Mouse (Mus musculus) CH12.LX (cell line): ENCODE measurements around the gene Babam1.

Experiments
- CTCF ChIP-seq, 2 experiments: IDR thresholded peaks in 1 of 2; conservative IDR thresholded peaks in 1 of 2; 2 replicates each; pipeline ENCODE4 v1.5.1; 2011 to 2012; ENCODE audit warnings: low read depth in 2 of 2, low read length in 2 of 2, improper control_type of control experiment in 1 of 2, inconsistent platforms in 1 of 2, mild to moderate bottlenecking in 1 of 2, moderate library complexity in 1 of 2
- E2F4 ChIP-seq: IDR thresholded peaks from 2 replicates; pipeline ENCODE4 v1.6.1; 2011; ENCODE audit warnings: low read depth, low read length, improper control_type of control experiment; ENCODE audit not compliant: insufficient replicate concordance
- TCF12 ChIP-seq: IDR thresholded peaks from 2 replicates; pipeline ENCODE4 v1.6.1; 2014; ENCODE audit warnings: low read depth, mild to moderate bottlenecking, inconsistent platforms, low read length, improper control_type of control experiment

DNA sequence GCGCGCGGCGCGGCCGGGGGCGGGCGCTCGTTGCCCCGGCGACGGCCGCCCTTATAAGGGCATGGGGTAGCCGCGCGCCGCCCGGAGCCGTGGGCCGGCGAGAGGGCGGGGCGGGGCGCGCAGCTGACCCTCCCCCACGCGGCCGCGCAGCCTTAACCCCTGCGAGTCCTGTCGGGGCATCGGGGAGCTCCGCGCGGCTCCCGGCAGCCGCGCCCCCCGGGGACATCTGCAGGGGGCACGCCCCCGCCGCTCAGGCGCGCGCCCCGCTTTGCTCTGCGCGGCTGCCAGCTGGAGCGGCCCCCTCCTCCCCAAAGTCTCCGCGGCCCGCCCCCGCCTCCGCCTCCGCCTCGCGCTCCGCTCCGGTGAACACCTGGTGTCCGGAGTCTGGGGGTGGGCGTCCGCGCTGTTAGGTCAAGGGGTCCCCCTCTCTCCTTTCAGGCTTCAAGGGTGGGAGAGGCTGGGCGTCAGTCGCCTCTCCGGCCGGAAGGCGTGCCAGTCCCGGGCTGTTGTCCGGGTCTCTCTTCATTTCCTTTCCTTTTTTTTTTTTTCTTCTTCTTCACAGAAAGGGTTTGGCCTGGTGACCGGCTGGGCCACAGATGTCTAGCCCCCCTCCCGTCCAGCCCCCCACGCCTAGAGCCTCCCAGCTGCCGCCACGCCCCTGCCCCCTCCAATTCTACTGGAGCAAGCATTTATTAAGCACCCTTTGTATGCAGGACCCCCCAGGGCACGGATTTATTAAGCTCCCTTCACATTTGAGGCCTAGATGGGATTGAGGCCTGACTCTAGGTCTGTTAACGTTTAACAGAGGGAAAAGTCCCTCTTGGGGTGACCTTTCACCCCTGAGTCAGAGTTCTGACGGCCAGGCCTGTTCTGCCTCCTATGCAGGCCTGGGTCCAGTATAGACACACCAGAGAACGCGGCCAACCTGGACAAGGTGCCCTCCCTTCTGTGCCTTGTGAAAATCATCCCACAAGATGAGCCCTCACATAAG lies 14.4 kb upstream of the Babam1 start:
- TF ChIP-seq CTCF (conservative IDR thresholded peaks at IDR 0.05 in 1 of 2, IDR thresholded peaks at IDR 0.05 in 1 of 2; ENCODE audit: low read depth in 2 of 2, low read length in 2 of 2) (no peak), TCF12 (no peak), E2F4 (no peak)
